Mouse (Mus musculus): ENCODE measurements at regions not wholly inside any gene's neighbourhood (a gene's known extent, or its start where the extent isn't known, plus 50 kb on each side); places are given as distances from the start of the nearest gene placed in this dataset.
A peak's percentile ranks its signal among the peaks of the same experiment; 100 is the strongest.

- H3K4me3 ChIP-seq (ENCODE audit: low read length), result no peak overlapping the region
- no peaks in the 10 kb centered on the region for H3K4me1 ChIP-seq (ENCODE audit: insufficient read depth, low read length)
- no peak overlapping the region for H3K27ac ChIP-seq
- peak; percentile 9 for DNase-seq (ENCODE audit: low spot score)
- no peak overlapping the region for H3K9ac ChIP-seq (replicated peaks; ENCODE audit: low read length)
- peaks cover 5% of the 10 kb centered on the region for H3K9me3 ChIP-seq (ENCODE audit: low read length)
- no peak overlapping the region for H3K4me2 ChIP-seq (ENCODE audit: low read depth, low read length)
- no peak for ATAC-seq
- TF ChIP-seq CTCF (IDR thresholded peaks at IDR 0.05; ENCODE audit: low read depth), result no peak
- H3K27me3 ChIP-seq (ENCODE audit: insufficient read depth, low read length), result no peaks in the 10 kb centered on the region
- H3K36me3 ChIP-seq (ENCODE audit: insufficient read depth, low read length), result no peaks in the 10 kb centered on the region
- 85% methylated on average over 16 of the region's 16 CpGs for WGBS
These were observed 197.8 kb downstream of the Rpap3 start for GRCm38 (mm10) chr15:97507656-97508306.

GRCm38 (mm10) chr15:97507176-97507575 is 198.4 kb downstream of the Rpap3 start:
- no peak for TF ChIP-seq CTCF (IDR thresholded peaks at IDR 0.05; ENCODE audit: low read depth)
- Histone ChIP-seq H3K4me1 (ENCODE audit: insufficient read depth, low read length) (no peaks in the 10 kb centered on the region), H3K9me3 (ENCODE audit: low read length) (peaks cover 5% of the 10 kb centered on the region), H3K4me2 (ENCODE audit: low read depth, low read length) (no peak overlapping the region), H3K36me3 (ENCODE audit: insufficient read depth, low read length) (no peaks in the 10 kb centered on the region), H3K27me3 (ENCODE audit: insufficient read depth, low read length) (no peaks in the 10 kb centered on the region), H3K4me3 (ENCODE audit: low read length) (no peak overlapping the region), H3K9ac (replicated peaks; ENCODE audit: low read length) (no peak overlapping the region), H3K27ac (no peak overlapping the region)
- 86% methylated on average over 11 of the region's 11 CpGs for WGBS
- ATAC-seq (no peak), DNase-seq (ENCODE audit: low spot score) (peak; percentile 9)

- H3K4me2 ChIP-seq (ENCODE audit: low read depth, low read length), result no peak overlapping the region
- no peak for TF ChIP-seq CTCF (IDR thresholded peaks at IDR 0.05; ENCODE audit: low read depth)
- H3K4me1 ChIP-seq (ENCODE audit: insufficient read depth, low read length), result peaks cover 4% of the 10 kb centered on the region; the same call in 1 of the 2 replicates
- DNase-seq (ENCODE audit: low spot score) (no peak), ATAC-seq (no peak)
- H3K27me3 ChIP-seq (ENCODE audit: insufficient read depth, low read length), result no peaks in the 10 kb centered on the region
- H3K4me3 ChIP-seq (ENCODE audit: low read length), result no peak overlapping the region
- no peak overlapping the region for H3K9ac ChIP-seq (replicated peaks; ENCODE audit: low read length)
- H3K27ac ChIP-seq, result no peak overlapping the region
- H3K36me3 ChIP-seq (ENCODE audit: insufficient read depth, low read length), result no peaks in the 10 kb centered on the region
- 80% methylated on average over 11 of the region's 11 CpGs for WGBS
- H3K9me3 ChIP-seq (ENCODE audit: low read length), result peaks cover 5% of the 10 kb centered on the region
These were observed 199.9 kb downstream of the Rpap3 start for GRCm38 (mm10) chr15:97505715-97506114.

GRCm38 (mm10) chr15:97504325-97504724 is 201.3 kb downstream of the Rpap3 start:
- Histone ChIP-seq H3K36me3 (ENCODE audit: insufficient read depth, low read length) (no peaks in the 10 kb centered on the region), H3K9me3 (ENCODE audit: low read length) (no peaks in the 10 kb centered on the region), H3K4me3 (ENCODE audit: low read length) (no peak overlapping the region), H3K4me2 (ENCODE audit: low read depth, low read length) (no peak overlapping the region), H3K27me3 (ENCODE audit: insufficient read depth, low read length) (no peaks in the 10 kb centered on the region), H3K27ac (no peak overlapping the region), H3K4me1 (ENCODE audit: insufficient read depth, low read length) (peaks cover 4% of the 10 kb centered on the region; the same call in 1 of the 2 replicates), H3K9ac (replicated peaks; ENCODE audit: low read length) (no peak overlapping the region)
- 89% methylated on average over 1 of the region's 1 CpGs for WGBS
- TF ChIP-seq CTCF (IDR thresholded peaks at IDR 0.05; ENCODE audit: low read depth), result no peak
- ATAC-seq, result no peak
- DNase-seq (ENCODE audit: low spot score), result no peak

- Histone ChIP-seq H3K4me2 (ENCODE audit: low read depth, low read length) (no peak overlapping the region), H3K4me1 (ENCODE audit: insufficient read depth, low read length) (peaks cover 4% of the 10 kb centered on the region; the same call in 1 of the 2 replicates), H3K27me3 (ENCODE audit: insufficient read depth, low read length) (no peaks in the 10 kb centered on the region), H3K9me3 (ENCODE audit: low read length) (no peaks in the 10 kb centered on the region), H3K36me3 (ENCODE audit: insufficient read depth, low read length) (no peaks in the 10 kb centered on the region), H3K27ac (no peak overlapping the region), H3K4me3 (ENCODE audit: low read length) (no peak overlapping the region), H3K9ac (replicated peaks; ENCODE audit: low read length) (no peak overlapping the region)
- TF ChIP-seq CTCF (IDR thresholded peaks at IDR 0.05; ENCODE audit: low read depth), result no peak
- WGBS, result 75% methylated on average over 7 of the region's 7 CpGs
- DNase-seq (ENCODE audit: low spot score) (peak; percentile 4), ATAC-seq (no peak)
These were observed 203.6 kb downstream of the Rpap3 start for GRCm38 (mm10) chr15:97502056-97502455.

- TF ChIP-seq CTCF (IDR thresholded peaks at IDR 0.05; ENCODE audit: low read depth), result no peak
- H3K9me3 ChIP-seq (ENCODE audit: low read length), result no peaks in the 10 kb centered on the region
- H3K27me3 ChIP-seq (ENCODE audit: insufficient read depth, low read length), result no peaks in the 10 kb centered on the region
- no peak overlapping the region for H3K27ac ChIP-seq
- no peak overlapping the region for H3K4me3 ChIP-seq (ENCODE audit: low read length)
- H3K36me3 ChIP-seq (ENCODE audit: insufficient read depth, low read length), result no peaks in the 10 kb centered on the region
- ATAC-seq (no peak), DNase-seq (ENCODE audit: low spot score) (peak; percentile 7)
- peaks cover 4% of the 10 kb centered on the region; the same call in 1 of the 2 replicates for H3K4me1 ChIP-seq (ENCODE audit: insufficient read depth, low read length)
- no peak overlapping the region for H3K9ac ChIP-seq (replicated peaks; ENCODE audit: low read length)
- WGBS, result 54% methylated on average over 9 of the region's 9 CpGs
- no peak overlapping the region for H3K4me2 ChIP-seq (ENCODE audit: low read depth, low read length)
These were observed 204.2 kb downstream of the Rpap3 start for GRCm38 (mm10) chr15:97501420-97501819.

GRCm38 (mm10) chr15:97499821-97500385 is 205.7 kb downstream of the Rpap3 start:
- 70% methylated on average over 4 of the region's 4 CpGs for whole genome bisulfite sequencing
- no peak for TF ChIP-seq CTCF (IDR thresholded peaks at IDR 0.05; ENCODE audit: low read depth)
- Histone ChIP-seq H3K36me3 (ENCODE audit: insufficient read depth, low read length) (no peaks in the 10 kb centered on the region), H3K9me3 (ENCODE audit: low read length) (no peaks in the 10 kb centered on the region), H3K9ac (replicated peaks; ENCODE audit: low read length) (no peak overlapping the region), H3K27ac (no peak overlapping the region), H3K4me2 (ENCODE audit: low read depth, low read length) (no peak overlapping the region), H3K4me1 (ENCODE audit: insufficient read depth, low read length) (peaks cover 4% of the 10 kb centered on the region; the same call in 1 of the 2 replicates), H3K4me3 (ENCODE audit: low read length) (no peak overlapping the region), H3K27me3 (ENCODE audit: insufficient read depth, low read length) (no peaks in the 10 kb centered on the region)
- DNase-seq (ENCODE audit: low spot score) (no peak), ATAC-seq (no peak)
